Mouse (Mus musculus) lung, adult 2 months (tissue): ENCODE results near the gene Ntmt1.

Experiments
- CTCF ChIP-seq: fragments of 200-500 bp; IDR thresholded peaks from 2 replicates; pipeline ENCODE4 v1.5.1; 2011; ENCODE audit warnings: mild to moderate bottlenecking, low read length, control low read depth; ENCODE audit not compliant: insufficient read depth
- POLR2A ChIP-seq: fragments of 200-500 bp; IDR thresholded peaks from 2 replicates; pipeline ENCODE4 v1.6.1; 2011; ENCODE audit warnings: low read depth, mild to moderate bottlenecking, control low read depth, low read length, borderline replicate concordance; ENCODE audit errors: extremely low read depth

DNA sequence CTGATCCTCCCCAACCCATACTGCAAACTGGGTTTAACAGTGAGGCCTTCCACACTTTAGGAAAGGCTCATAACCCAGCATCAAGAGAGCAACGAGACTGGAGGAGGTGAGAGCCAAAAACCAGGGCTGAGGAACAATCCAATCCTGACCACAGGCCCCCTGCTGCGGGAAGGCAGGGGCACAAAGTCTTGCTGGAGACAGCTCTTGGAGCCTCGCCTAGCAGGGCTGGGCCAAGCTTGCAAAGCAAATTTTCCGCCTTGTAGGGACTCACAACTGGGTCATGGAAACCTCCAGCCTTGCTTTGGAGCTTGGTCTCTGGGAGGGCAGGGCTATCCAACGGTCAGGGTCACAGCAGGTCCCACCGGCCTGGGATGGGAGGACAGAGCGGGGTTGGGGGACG is 63.2 kb downstream of the Ntmt1 start:
- TF ChIP-seq CTCF = no peak
- no peak for TF ChIP-seq POLR2A
